Mouse (Mus musculus): Measurements from ENCODE around the gene Nenf. TPM values are rescaled to one million over a fixed set of nuclear protein-coding genes. Genes with fewer than 3 reads are reported as not detected.

The Nenf gene
- 199 and 208 TPM in 2 replicates for polyA plus RNA-seq (2012; rRNA removed; ENCODE audit: low replicate concordance)

GRCm38 (mm10) chr1:191317591-191318196 is at the start of gene Nenf:
Gene Nenf (minus strand): TSS chr1:191318194.

GRCm38 (mm10) chr1:191325726-191326232 is 7.8 kb upstream of the Nenf start, which contains the start of gene Tmem206:
Gene Tmem206 (plus strand): TSS chr1:191325912.

Other genes starting within 250 kb of the Nenf start
- 10.2 and 12.1 TPM in 2 replicates for gene Batf3, start 220.3 kb downstream of the Nenf start, polyA plus RNA-seq (2012; rRNA removed; ENCODE audit: low replicate concordance)
- gene Fam71a, start 153.4 kb downstream of the Nenf start, polyA plus RNA-seq (2012; rRNA removed; ENCODE audit: low replicate concordance), result not detected in 2 replicates
- gene Atf3, start 100.2 kb downstream of the Nenf start, polyA plus RNA-seq (2012; rRNA removed; ENCODE audit: low replicate concordance), result 5.1 and 7.7 TPM in 2 replicates
- gene Tmem206, start 7.7 kb upstream of the Nenf start, polyA plus RNA-seq (2012; rRNA removed; ENCODE audit: low replicate concordance), result 5.6 and 10.1 TPM in 2 replicates
- 175 and 368 TPM in 2 replicates for gene Ppp2r5a, start 85.1 kb upstream of the Nenf start, polyA plus RNA-seq (2012; rRNA removed; ENCODE audit: low replicate concordance)

Data from subcutaneous adipose tissue, adult 2 months (tissue).